Mouse (Mus musculus): ENCODE results near the gene Uhrf1bp1l. TPM values are rescaled to one million over a fixed set of nuclear protein-coding genes. Genes with fewer than 3 reads are reported as not detected.

The Uhrf1bp1l gene
- polyA plus RNA-seq, 1 experiment, result 16.0 TPM

DNA sequence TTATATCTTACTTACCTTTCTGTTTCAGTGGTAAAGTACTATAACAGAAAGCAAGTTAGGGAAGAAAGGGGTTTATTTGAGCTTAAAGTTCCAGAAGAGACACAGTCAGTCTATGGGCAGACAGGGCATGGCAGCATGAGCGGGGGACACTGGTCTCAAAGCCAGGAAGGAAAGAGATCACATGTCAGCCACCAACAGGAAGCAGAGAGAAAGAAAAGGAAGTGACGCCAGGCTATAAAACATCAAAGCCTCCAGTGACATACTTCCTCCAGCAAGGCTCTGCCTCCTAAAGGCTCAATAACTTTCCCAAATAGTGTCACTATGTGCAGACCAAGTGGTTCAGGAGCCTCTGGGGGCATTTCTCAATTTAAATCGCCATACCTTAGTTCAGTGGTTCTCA lies 124.0 kb downstream of the Uhrf1bp1l start:
- Histone ChIP-seq H3ac (ENCODE audit: control insufficient read depth, insufficient read length) (no peak overlapping the region), H3K4me2 (ENCODE audit: low read depth) (no peak overlapping the region), H3K79me2 (ENCODE audit: control insufficient read depth, insufficient read depth) (no peaks in the 10 kb centered on the region), H3K36me3 (ENCODE audit: control insufficient read depth, insufficient read depth) (no peaks in the 10 kb centered on the region), H3K4me3 (no peak overlapping the region), H3K27me3 (ENCODE audit: control insufficient read depth, insufficient read depth, insufficient read length) (no peaks in the 10 kb centered on the region)
- TF ChIP-seq TCF12 (IDR thresholded peaks at IDR 0.05; ENCODE audit: insufficient read depth, poor library complexity, severe bottlenecking) (no peak), E2F4 (IDR thresholded peaks at IDR 0.05; ENCODE audit: insufficient read depth) (no peak), MYOD1 (IDR thresholded peaks at IDR 0.05; ENCODE audit: control insufficient read depth in 1 of 3, insufficient read length in 2 of 3, low read depth in 2 of 3) (no peak), SRF (IDR thresholded peaks at IDR 0.05; ENCODE audit: control insufficient read depth, insufficient read length, low read depth) (no peak), POLR2A (IDR thresholded peaks at IDR 0.05; ENCODE audit: insufficient read length, low read depth) (no peak)

Other genes starting within 250 kb of the Uhrf1bp1l start
- gene Nr1h4, start 211.4 kb upstream of the Uhrf1bp1l start, polyA plus RNA-seq (2012; fragmentation: generic; extraction: Trizol), result not detected
- not detected for gene Slc17a8, start 123.7 kb upstream of the Uhrf1bp1l start, polyA plus RNA-seq (2012; fragmentation: generic; extraction: Trizol)
- 7.2 TPM for gene Scyl2, start 58.7 kb upstream of the Uhrf1bp1l start, polyA plus RNA-seq (2012; fragmentation: generic; extraction: Trizol)
- 4.5 TPM for gene Actr6, start 12.7 kb upstream of the Uhrf1bp1l start, polyA plus RNA-seq (2012; fragmentation: generic; extraction: Trizol)
- 0.13 TPM for gene Anks1b, start 128.5 kb downstream of the Uhrf1bp1l start, polyA plus RNA-seq (2012; fragmentation: generic; extraction: Trizol)